Mouse (Mus musculus): ENCODE measurements at regions not wholly inside any gene's neighbourhood (a gene's known extent, or its start where the extent isn't known, plus 50 kb on each side); places are given as distances from the start of the nearest gene placed in this dataset.

DNA sequence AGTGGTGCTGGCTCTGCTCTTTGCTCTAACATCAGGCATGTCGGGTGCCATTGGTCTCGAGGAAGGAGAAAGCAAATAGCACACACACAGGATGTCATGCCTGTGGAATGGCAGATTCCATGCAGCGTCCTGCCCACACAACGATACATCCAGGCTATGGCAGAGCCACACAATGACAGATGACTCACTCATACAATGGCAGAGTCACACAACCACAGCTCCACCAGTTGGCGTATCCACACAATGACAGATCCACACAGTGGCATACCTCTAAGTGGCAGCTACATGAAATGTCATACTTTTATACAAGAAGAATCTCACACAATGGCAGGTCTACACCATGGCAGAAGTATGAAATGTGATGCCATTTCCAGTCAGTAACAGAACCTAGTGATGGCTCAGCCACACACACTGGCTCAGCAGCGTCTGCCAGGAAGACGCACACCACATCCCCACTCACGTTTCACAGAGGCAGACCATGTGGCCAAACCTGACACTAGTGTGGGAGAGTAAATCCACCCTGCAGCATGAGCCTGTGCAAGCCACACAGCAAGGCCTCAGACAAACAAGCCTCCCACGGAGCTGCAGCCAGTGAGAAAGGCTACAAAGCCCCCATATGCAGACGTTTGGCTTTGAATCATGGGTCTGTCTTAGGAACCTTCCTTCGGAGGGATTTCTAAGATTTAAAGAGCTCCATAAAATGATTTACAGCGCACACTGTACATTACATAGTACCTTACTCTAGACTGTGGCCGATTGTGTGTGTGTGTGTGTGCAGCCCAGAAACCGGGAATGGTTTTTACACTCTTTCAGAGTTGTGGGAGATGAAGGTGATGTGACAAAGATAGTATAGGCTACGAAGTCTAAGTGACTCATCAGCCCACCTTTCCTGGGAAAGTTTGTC is 104.0 kb upstream of the Myo10 start:
- intact Hi-C loops (cut with DNase I; ENCODE audit: low total_unique reads), result no loop called here
- no peak for DNase-seq

DNA sequence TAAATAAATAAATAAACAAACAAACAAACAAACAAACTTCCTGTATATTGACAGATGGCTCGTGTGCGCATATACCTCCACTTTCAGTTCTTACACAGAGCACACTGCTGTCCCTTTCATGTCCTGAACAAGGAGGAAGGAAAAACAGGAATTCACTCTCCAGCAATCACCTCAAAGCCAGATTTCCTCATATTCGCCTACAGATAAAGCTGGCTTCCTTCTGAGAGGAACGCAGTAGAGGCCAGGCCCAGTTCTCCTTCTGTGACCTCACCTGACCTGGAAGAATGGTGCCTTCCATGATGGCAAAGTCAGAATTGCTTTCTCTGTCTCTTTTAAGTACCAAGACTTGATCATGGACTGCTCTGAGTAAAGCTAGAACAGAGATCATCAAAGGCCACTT is 98.1 kb upstream of the Myo10 start:
- no peak for DNase-seq
- intact Hi-C loops (cut with DNase I; ENCODE audit: low total_unique reads), result no loop called here

GRCm38 (mm10) chr15:25525337-25525736 is 97.0 kb upstream of the Myo10 start:
- intact Hi-C loops (cut with DNase I; ENCODE audit: low total_unique reads), result no loop called here
- no peak for DNase-seq

DNA sequence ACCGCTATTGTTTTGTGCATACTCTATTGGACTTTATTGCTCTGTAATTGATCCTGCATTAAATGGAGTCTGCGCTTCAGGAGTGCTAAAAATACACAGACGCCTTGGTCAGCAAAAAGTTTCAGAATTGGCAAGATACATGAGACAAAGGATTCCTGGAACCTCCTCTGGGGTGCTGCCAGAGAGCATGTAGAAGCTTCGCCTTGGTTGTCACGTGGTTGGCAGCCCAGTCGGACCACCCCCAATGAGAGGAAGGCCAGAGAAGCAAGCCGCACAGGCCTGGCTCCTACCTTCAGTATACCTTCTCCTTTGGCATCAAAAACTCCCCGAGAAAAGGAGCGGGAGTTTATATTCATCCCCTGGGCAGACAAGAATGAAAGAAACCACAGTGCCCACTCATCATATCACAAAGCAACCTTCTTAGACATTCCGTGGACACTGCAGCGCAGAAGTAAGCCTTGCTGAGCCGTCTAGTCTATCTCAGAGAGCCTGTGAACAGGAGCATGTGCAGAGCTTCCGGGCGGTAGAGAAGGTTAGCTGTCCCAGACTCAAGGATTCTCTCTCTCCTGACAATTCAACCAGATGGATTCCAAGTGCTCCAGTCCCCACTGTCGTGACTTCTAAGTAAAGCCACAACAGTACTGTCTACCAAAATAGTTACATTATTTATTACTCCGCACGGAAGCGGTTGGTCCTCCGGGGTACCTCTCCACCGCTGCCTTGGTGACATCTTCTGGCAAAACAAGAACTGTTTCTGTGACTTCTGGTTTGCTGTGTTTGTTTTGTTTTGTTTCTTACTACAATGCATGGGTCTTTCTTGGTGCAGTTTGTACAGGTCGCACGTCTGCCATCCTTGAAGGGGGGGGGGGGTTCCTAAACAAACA is 85.6 kb upstream of the Myo10 start:
- intact Hi-C loops (cut with DNase I; ENCODE audit: low total_unique reads), result no loop called here
- peak; percentile 38 for DNase-seq

DNA sequence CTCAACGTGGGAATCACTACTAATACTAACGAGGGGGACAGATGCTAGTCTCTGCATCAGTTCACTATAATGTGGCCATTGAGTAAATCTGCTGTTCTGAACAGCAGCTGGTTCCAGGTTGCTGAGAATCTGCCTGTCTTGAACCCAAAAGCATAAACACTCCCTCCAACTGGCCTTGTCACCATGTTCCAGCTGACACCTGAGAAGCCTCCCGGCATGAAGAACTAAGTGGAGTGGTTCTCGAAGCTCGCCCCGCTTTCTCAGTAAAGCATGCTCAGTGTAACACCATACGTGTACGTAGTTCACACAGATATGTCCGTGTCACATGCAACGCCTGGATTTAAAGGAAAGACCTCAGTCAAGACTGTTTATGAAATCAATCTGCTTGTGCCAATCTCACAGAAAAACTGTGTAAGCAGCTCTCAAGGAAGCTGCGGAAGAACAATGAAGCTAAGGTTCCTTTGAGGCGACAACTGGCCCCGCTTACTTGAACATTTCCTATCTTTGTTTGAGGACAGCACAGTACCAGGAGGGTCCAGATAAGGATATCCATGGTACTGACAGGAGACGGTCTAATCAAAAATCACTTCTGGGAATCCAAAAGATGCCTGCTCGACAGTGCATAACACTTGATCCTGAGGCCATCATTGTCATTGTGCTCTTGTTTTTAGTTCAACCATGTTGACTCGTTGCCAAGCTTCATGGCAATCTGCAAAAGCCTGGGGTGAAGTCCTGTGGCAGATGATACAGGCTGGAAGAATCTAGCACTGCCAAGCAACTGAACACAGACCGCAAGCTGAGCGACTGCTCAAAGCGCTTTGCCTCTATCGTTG is 82.8 kb upstream of the Myo10 start:
- intact Hi-C loops (cut with DNase I; ENCODE audit: low total_unique reads), result no loop called here
- DNase-seq, result no peak

- no peak for DNase-seq
- intact Hi-C loops (cut with DNase I; ENCODE audit: low total_unique reads), result no loop called here
Measured at GRCm38 (mm10) chr15:25542382-25542781, 79.9 kb upstream of the Myo10 start.

GRCm38 (mm10) chr15:25546185-25546584 is 76.1 kb upstream of the Myo10 start:
- intact Hi-C loops (cut with DNase I; ENCODE audit: low total_unique reads), result no loop called here

DNA sequence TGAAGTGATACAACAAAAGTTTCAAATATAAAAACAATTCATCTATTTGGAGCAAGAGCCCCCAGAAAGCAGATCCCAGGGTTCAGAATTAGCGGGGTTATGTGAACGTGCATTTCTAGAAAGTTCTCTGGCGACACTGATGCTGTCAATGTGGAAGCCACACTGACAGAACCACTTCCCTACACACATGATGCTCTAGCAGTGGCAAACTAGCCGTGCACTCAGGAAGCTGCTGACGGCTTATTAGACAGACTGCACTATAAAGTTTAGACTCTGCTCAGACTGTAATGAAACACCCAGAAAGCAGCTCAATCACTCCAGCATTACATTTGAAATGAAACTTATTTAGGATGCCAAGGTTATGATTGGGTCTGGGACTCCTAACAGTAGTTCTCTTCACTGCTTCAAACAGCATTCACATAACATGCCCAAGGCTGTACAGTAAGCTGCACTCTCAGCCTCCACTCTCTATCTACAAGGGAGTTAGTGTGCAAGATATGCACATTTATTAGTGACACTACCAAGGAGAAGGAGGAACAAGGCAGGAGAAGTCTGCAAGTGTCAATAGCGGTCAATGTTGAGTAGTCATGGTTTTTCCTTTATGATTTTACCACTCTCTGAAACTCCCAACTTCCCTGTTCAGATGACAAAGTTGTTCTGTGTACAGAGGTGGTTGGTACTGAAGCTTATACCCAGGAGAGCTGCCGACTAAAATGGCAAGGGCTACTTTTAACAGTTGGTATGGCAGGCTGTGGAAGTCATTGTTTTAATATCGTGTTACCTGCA is 71.9 kb upstream of the Myo10 start:
- DNase-seq, result no peak
- intact Hi-C loops (cut with DNase I; ENCODE audit: low total_unique reads), result no loop called here

More at GRCm38 (mm10) chr15:25546185-25546584, 76.1 kb upstream of the Myo10 start:
- DNase-seq, result no peak

GRCm38 (mm10) chr15:25554945-25555344 is 67.4 kb upstream of the Myo10 start:
- DNase-seq, result no peak
- intact Hi-C loops (cut with DNase I; ENCODE audit: low total_unique reads), result no loop called here

GRCm38 (mm10) chr15:25555852-25556251 is 66.5 kb upstream of the Myo10 start:
- no peak for DNase-seq
- intact Hi-C loops (cut with DNase I; ENCODE audit: low total_unique reads), result no loop called here

DNA sequence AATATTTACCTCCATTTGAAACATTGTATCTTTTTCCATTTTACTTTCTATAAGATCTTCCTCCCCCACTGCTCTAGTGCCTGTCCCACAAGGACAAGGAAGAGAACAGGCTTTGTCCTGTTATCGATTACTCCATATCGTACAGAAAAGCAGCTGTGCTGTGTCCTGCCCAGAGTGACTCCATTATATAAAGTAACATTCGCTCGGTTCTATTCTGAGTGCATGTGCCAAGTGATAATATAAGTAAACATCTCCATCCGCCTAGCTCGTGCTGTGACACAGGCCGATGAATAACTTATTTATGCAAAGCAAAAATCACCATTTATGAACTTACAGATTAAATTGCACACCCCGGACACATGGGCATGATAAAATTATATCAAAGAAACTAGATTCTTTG is 64.8 kb upstream of the Myo10 start:
- intact Hi-C loops (cut with DNase I; ENCODE audit: low total_unique reads), result no loop called here
- no peak for DNase-seq

DNA sequence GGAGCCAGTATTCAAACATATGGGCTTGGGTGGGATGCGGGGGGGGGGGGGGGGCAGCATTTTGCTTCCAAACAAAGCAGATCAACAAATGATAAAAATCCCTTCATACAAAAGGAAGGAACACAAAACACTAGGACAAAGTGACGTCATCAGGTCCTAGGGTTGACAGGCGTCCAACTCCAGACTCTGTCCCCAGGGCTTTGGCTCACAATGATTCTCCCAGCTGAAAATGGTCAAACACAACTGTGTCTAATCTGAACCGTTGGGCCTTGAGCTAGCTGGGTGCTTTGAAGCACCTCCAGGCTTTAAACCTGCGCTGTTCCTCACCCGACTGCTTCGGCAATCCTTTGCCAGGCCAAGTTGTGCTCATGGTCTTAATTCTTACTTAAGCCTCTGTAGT is 64.1 kb upstream of the Myo10 start:
- intact Hi-C loops (cut with DNase I; ENCODE audit: low total_unique reads), result no loop called here

GRCm38 (mm10) chr15:25563641-25564040 is 58.7 kb upstream of the Myo10 start:
- DNase-seq, result no peak
- intact Hi-C loops (cut with DNase I; ENCODE audit: low total_unique reads), result no loop called here

More for the DNA sequence above, 64.1 kb upstream of the Myo10 start:
- DNase-seq, result no peak

DNA sequence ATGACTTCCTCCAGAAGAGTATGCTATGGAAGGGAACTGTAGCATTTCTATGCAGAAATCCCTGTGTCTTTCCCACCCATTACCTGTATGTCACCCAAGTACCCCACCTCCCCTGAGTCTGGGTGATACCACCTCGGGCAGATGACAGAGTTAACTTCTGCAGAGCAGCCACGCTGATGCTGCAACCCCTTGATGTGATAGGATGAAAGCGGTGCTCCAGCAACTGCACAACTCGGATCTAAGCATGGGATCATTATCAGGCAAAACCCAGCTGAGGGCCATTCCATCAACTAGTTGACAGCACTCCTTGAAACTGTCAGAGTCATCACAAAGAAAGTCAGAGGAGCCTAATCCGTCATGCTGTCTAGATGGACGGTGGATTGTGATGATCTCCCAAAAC is 49.8 kb upstream of the Myo10 start:
- intact Hi-C loops (cut with DNase I; ENCODE audit: low total_unique reads), result no loop called here
- no peak for DNase-seq
